Mouse (Mus musculus): ENCODE measurements around the gene Krtap14. TPM values are rescaled to one million over a fixed set of nuclear protein-coding genes. Genes with fewer than 3 reads are reported as not detected.
A peak's percentile ranks its signal among the peaks of the same experiment; 100 is the strongest.

The Krtap14 gene
- polyA plus RNA-seq, 1 experiment: not detected

DNA sequence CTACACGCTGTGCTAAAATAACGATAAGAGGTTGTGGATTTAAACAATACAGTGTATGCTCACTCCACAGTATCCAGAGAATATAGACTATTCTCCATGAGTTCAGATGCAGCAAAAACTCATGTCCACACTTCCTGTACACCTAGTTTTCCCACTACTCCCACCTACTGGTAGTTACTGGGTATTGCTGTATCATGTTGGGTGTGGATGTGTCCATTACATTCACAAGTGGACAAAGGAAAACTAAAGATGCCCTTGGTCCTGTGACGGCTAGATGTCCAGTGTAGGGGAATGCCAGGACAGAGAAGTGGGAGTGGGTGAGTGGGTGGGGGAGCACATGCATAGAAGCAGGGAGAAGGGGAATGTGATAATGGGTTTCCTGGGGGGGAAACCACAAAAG, 2.2 kb downstream of the Krtap14 start:
- Histone ChIP-seq H3K27ac (ENCODE audit: insufficient read depth, low read length) (no peak overlapping the region), H3K27me3 (ENCODE audit: control insufficient read depth, insufficient read depth, low read length) (no peaks in the 10 kb centered on the region), H3K4me3 (replicated peaks; ENCODE audit: insufficient read depth, low read depth, low read length) (no peak overlapping the region), H3K4me1 (ENCODE audit: control insufficient read depth, insufficient read depth, low read length) (no peaks in the 10 kb centered on the region)
- DNase-seq: peak in 1 of 2 experiments; percentile 19
- 89% methylated on average over 3 of the region's 3 CpGs for whole genome bisulfite sequencing
- TF ChIP-seq CTCF (IDR thresholded peaks at IDR 0.05; ENCODE audit: borderline replicate concordance, insufficient read depth, low read depth, low read length): peak; percentile 37; the same call in 1 of the 2 replicates
- TF ChIP-seq POLR2A (IDR thresholded peaks at IDR 0.05; ENCODE audit: borderline replicate concordance, insufficient read depth, low read length): no peak

DNA sequence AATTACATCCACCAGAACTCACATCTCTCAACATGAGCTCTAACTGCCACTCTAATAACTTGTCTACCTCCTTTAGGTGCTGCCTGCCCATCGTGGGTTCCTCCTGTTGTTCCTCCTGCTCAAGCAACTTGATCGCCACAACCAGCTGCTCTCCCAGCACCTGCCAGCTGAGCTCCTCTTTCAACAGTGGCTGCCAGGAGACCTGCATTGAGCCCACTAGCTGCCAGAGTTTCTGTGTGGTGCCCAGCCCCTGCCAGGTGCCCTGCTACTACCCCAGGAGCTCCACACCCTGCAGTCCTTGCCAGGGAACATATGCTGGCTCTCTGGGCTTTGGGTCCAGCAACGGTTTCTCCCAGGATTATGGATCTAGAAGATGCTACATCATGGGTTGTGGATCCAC, 5.9 kb downstream of the Krtap14 start, which contains the start of gene Krtap15:
Gene Krtap15, plus strand, starts transcription at position 150 of the 400 bp plus-strand sequence.
- no peak for TF ChIP-seq POLR2A (IDR thresholded peaks at IDR 0.05; ENCODE audit: borderline replicate concordance, insufficient read depth, low read length)
- TF ChIP-seq CTCF (IDR thresholded peaks at IDR 0.05; ENCODE audit: borderline replicate concordance, insufficient read depth, low read depth, low read length): no peak
- H3K4me3 ChIP-seq (replicated peaks; ENCODE audit: insufficient read depth, low read depth, low read length): no peak within 1 kb of the TSS
- no peak for DNase-seq
- no peak within 1 kb of the TSS for H3K27ac ChIP-seq (ENCODE audit: insufficient read depth, low read length)
- H3K27me3 ChIP-seq (ENCODE audit: control insufficient read depth, insufficient read depth, low read length): no peaks in the 10 kb centered on the region
- no peaks in the 10 kb centered on the region for H3K4me1 ChIP-seq (ENCODE audit: control insufficient read depth, insufficient read depth, low read length)
- 18% methylated on average over 3 of the region's 3 CpGs for WGBS

DNA sequence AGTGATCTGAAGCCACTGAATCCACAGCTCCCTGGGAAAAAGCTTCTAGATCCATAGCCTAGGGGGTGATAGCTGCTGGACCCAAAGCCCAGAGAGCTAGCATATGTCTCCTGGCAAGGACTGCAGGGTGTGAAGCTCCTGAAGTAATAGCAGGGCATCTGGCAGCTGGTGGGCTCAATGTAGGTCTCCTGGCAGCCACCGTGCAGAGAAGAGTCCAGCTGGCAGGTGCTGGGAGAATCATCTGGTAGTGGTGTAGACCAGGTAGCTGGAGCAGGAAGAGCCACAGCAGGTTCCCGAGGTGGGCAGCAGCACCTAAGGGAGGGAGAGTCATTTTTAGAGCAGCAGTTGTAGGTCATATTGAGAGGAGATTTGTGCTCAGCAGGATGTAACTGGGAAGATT, 14.1 kb downstream of the Krtap14 start, which contains the start of gene Gm20741:
Gene Gm20741, minus strand, starts transcription at position 394 of the 400 bp plus-strand sequence.
- TF ChIP-seq CTCF (IDR thresholded peaks at IDR 0.05; ENCODE audit: borderline replicate concordance, insufficient read depth, low read depth, low read length): no peak
- TF ChIP-seq POLR2A (IDR thresholded peaks at IDR 0.05; ENCODE audit: borderline replicate concordance, insufficient read depth, low read length): no peak
- H3K4me1 ChIP-seq (ENCODE audit: control insufficient read depth, insufficient read depth, low read length): peaks cover 2% of the 10 kb centered on the region; the same call in 1 of the 2 replicates
- WGBS: 3% methylated on average over 2 of the region's 2 CpGs
- H3K27me3 ChIP-seq (ENCODE audit: control insufficient read depth, insufficient read depth, low read length): no peaks in the 10 kb centered on the region
- peak; percentile 62 to 80 for DNase-seq
- H3K27ac ChIP-seq (ENCODE audit: insufficient read depth, low read length): no peak within 1 kb of the TSS
- no peak within 1 kb of the TSS for H3K4me3 ChIP-seq (replicated peaks; ENCODE audit: insufficient read depth, low read depth, low read length)

DNA sequence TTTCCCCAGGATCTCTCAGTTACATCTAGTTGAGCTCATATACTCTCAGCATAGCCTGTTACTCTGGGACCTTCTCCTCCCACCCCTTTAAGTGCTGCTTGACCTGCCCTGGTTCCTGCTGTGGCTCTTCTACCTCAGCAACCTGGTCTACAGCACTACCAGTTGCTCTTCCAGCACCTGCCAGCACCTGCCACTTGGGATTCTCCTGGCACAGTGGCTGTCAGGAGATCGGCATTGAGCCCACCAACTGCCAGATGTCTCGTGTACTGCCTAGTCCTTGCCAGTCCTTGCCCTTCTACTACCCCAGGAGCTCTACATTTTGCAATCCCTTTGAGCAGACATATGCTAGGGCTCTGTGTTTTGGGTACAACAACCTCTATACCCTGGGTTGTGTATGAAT, 39.2 kb downstream of the Krtap14 start:
- Histone ChIP-seq H3K27ac (ENCODE audit: insufficient read depth, low read length) (no peak overlapping the region), H3K4me3 (replicated peaks; ENCODE audit: insufficient read depth, low read depth, low read length) (no peak overlapping the region), H3K27me3 (ENCODE audit: control insufficient read depth, insufficient read depth, low read length) (no peaks in the 10 kb centered on the region), H3K4me1 (ENCODE audit: control insufficient read depth, insufficient read depth, low read length) (no peaks in the 10 kb centered on the region)
- WGBS: 15% methylated on average over 2 of the region's 2 CpGs
- TF ChIP-seq POLR2A (IDR thresholded peaks at IDR 0.05; ENCODE audit: borderline replicate concordance, insufficient read depth, low read length): no peak
- no peak for TF ChIP-seq CTCF (IDR thresholded peaks at IDR 0.05; ENCODE audit: borderline replicate concordance, insufficient read depth, low read depth, low read length)
- no peak for DNase-seq

DNA sequence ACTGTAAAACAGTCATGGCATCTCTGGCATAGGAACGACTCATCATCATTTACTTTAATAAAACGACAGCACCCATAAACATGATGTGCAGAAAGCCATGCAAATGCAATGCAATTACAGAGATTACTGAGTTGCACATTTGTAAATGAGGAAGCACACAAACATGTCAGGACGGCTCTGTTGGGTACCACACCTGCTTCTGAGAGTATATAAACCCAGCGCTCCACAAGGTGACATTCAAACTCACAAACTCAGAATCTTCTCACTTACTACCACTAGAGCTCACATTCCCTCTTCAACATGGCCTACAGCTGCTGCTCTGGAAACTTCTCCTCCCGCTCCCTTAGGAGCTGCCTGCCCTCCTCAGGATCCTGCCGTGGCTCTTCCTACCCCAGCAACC, 48.3 kb downstream of the Krtap14 start, which contains the start of gene Gm5965:
Gene Gm5965, plus strand, starts transcription at position 301 of the 400 bp plus-strand sequence.
- no peaks in the 10 kb centered on the region for H3K4me1 ChIP-seq (ENCODE audit: control insufficient read depth, insufficient read depth, low read length)
- 77% methylated on average over 6 of the region's 6 CpGs for WGBS
- H3K27me3 ChIP-seq (ENCODE audit: control insufficient read depth, insufficient read depth, low read length): no peaks in the 10 kb centered on the region
- H3K4me3 ChIP-seq (replicated peaks; ENCODE audit: insufficient read depth, low read depth, low read length): no peak within 1 kb of the TSS
- TF ChIP-seq CTCF (IDR thresholded peaks at IDR 0.05; ENCODE audit: borderline replicate concordance, insufficient read depth, low read depth, low read length) (no peak), POLR2A (IDR thresholded peaks at IDR 0.05; ENCODE audit: borderline replicate concordance, insufficient read depth, low read length) (no peak)
- no peak within 1 kb of the TSS for H3K27ac ChIP-seq (ENCODE audit: insufficient read depth, low read length)
- no peak for DNase-seq

DNA sequence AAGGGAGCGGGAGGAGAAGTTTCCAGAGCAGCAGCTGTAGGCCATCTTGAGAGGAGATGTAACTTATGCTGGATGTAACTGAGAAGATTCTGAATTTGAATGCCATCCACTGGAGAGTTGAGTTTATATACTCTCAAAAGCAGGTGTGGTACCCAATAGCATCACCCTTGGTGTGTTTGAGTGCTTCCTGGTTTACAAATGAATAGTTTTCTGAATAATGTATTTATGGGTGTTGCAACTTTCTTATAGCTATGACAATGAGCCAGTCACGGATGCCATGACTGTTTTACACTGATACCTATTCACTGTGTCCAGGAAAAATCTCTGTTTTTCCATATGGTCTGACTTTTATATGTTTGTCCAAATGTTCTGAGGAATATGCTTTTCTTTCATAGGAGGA, 51.8 kb downstream of the Krtap14 start, which contains the start of gene 2310057N15Rik:
Gene 2310057N15Rik, minus strand, starts transcription at position 101 of the 400 bp plus-strand sequence.
- TF ChIP-seq CTCF (IDR thresholded peaks at IDR 0.05; ENCODE audit: borderline replicate concordance, insufficient read depth, low read depth, low read length) (no peak), POLR2A (IDR thresholded peaks at IDR 0.05; ENCODE audit: borderline replicate concordance, insufficient read depth, low read length) (no peak)
- no peak within 1 kb of the TSS for H3K4me3 ChIP-seq (replicated peaks; ENCODE audit: insufficient read depth, low read depth, low read length)
- WGBS: 73% methylated on average over 2 of the region's 2 CpGs
- DNase-seq: no peak
- H3K4me1 ChIP-seq (ENCODE audit: control insufficient read depth, insufficient read depth, low read length): no peaks in the 10 kb centered on the region
- H3K27me3 ChIP-seq (ENCODE audit: control insufficient read depth, insufficient read depth, low read length): no peaks in the 10 kb centered on the region
- no peak within 1 kb of the TSS for H3K27ac ChIP-seq (ENCODE audit: insufficient read depth, low read length)

Other genes starting within 250 kb of the Krtap14 start
- gene Krtap24-1, start 213.9 kb downstream of the Krtap14 start, polyA plus RNA-seq (2012; rRNA removed): not detected in 2 replicates
- not detected in 2 replicates for gene 2310079G19Rik, start 198.5 kb downstream of the Krtap14 start, polyA plus RNA-seq (2012; rRNA removed)
- gene Krtap26-1, start 178.3 kb downstream of the Krtap14 start, polyA plus RNA-seq (2012; rRNA removed): not detected in 2 replicates
- not detected in 2 replicates for gene Krtap27-1, start 154.5 kb downstream of the Krtap14 start, polyA plus RNA-seq (2012; rRNA removed)
- gene 2310061N02Rik, start 118.2 kb downstream of the Krtap14 start, polyA plus RNA-seq (2012; rRNA removed): not detected in 2 replicates
- not detected in 2 replicates for gene Krtap13-1, start 97.3 kb downstream of the Krtap14 start, polyA plus RNA-seq (2012; rRNA removed)
- gene Krtap13, start 74.5 kb downstream of the Krtap14 start, polyA plus RNA-seq (2012; rRNA removed): not detected in 2 replicates
- not detected in 2 replicates for gene 2310034C09Rik, start 67.3 kb downstream of the Krtap14 start, polyA plus RNA-seq (2012; rRNA removed)
- gene 2310057N15Rik, start 51.9 kb downstream of the Krtap14 start, polyA plus RNA-seq (2012; rRNA removed): not detected in 2 replicates
- not detected in 2 replicates for gene Gm5965, start 48.2 kb downstream of the Krtap14 start, polyA plus RNA-seq (2012; rRNA removed)
- not detected in 2 replicates for gene Gm20741, start 13.9 kb downstream of the Krtap14 start, polyA plus RNA-seq (2012; rRNA removed)
- not detected in 2 replicates for gene Krtap15, start 5.9 kb downstream of the Krtap14 start, polyA plus RNA-seq (2012; rRNA removed)
- not detected in 2 replicates for gene Krtap19-1, start 43.3 kb upstream of the Krtap14 start, polyA plus RNA-seq (2012; rRNA removed)
- gene Krtap19-2, start 48.1 kb upstream of the Krtap14 start, polyA plus RNA-seq (2012; rRNA removed): not detected in 2 replicates
- not detected in 2 replicates for gene Krtap19-3, start 51.9 kb upstream of the Krtap14 start, polyA plus RNA-seq (2012; rRNA removed)
- not detected in 2 replicates for gene Krtap19-4, start 58.9 kb upstream of the Krtap14 start, polyA plus RNA-seq (2012; rRNA removed)
- gene Krtap19-5, start 70.3 kb upstream of the Krtap14 start, polyA plus RNA-seq (2012; rRNA removed): not detected in 2 replicates
- not detected in 2 replicates for gene Krtap19-9b, start 106.1 kb upstream of the Krtap14 start, polyA plus RNA-seq (2012; rRNA removed)
- gene Krtap16-3, start 136.7 kb upstream of the Krtap14 start, polyA plus RNA-seq (2012; rRNA removed): not detected in 2 replicates
- not detected in 2 replicates for gene Krtap22-2, start 184.6 kb upstream of the Krtap14 start, polyA plus RNA-seq (2012; rRNA removed)
- gene Gm10229, start 189.1 kb upstream of the Krtap14 start, polyA plus RNA-seq (2012; rRNA removed): not detected in 2 replicates
- not detected in 2 replicates for gene Krtap6-1, start 205.6 kb upstream of the Krtap14 start, polyA plus RNA-seq (2012; rRNA removed)
- not detected in 2 replicates for gene Gm10228, start 215.3 kb upstream of the Krtap14 start, polyA plus RNA-seq (2012; rRNA removed)
- not detected in 2 replicates for gene Krtap6-5, start 221.7 kb upstream of the Krtap14 start, polyA plus RNA-seq (2012; rRNA removed)
- not detected in 2 replicates for gene 1110025L11Rik, start 237.9 kb upstream of the Krtap14 start, polyA plus RNA-seq (2012; rRNA removed)